Mouse (Mus musculus) C2C12 (cell line): ENCODE results near the gene Cnn1.

Experiments used
- CEBPB ChIP-seq: IDR thresholded peaks from one replicate; pipeline ENCODE4 v1.6.1; 2011; ENCODE audit warnings: low read depth, mild to moderate bottlenecking, control low read depth, moderate library complexity
- CTCF ChIP-seq: IDR thresholded peaks from one replicate; pipeline ENCODE4 v1.5.1; 2011; ENCODE audit not compliant: control insufficient read depth, insufficient read depth, insufficient read length
- FOSL1 ChIP-seq: IDR thresholded peaks from one replicate; pipeline ENCODE4 v1.8.0; 2011; ENCODE audit warnings: mild to moderate bottlenecking, low read length; ENCODE audit not compliant: poor library complexity, insufficient read depth, severe bottlenecking
- MYOD1 ChIP-seq: IDR thresholded peaks from one replicate; pipeline ENCODE4 v1.6.1; 2011; ENCODE audit warnings: low read depth; ENCODE audit not compliant: control insufficient read depth, insufficient read length

DNA sequence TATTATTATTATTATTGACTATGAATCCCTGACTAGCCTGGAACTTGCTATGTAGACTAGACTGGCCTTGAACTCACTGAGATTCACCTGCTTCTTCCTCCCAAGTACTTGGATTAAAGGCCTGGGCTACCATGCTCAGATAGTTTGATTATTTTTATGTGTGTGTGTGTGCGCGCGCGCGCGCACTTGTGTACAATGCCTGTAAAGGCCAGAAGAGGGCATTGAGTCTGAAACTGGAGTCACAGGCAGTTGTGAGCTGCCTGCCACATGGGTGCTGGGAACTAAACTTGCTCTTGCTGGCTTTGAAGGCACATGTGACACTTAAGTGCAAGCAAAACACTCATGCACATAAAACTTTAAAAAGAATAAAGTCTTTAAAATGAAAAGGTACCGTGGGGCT is 9.7 kb upstream of the Cnn1 start:
- TF ChIP-seq CTCF, result no peak
- TF ChIP-seq FOSL1, result no peak
- no peak for TF ChIP-seq MYOD1
- TF ChIP-seq CEBPB, result no peak
